Mouse (Mus musculus) spleen, adult 2 months (tissue): ENCODE data around the gene Gm36245.

Source experiments
- CTCF ChIP-seq: fragments of 200-500 bp; IDR thresholded peaks from 2 replicates; pipeline ENCODE4 v1.5.1; 2011; ENCODE audit warnings: mild to moderate bottlenecking, inconsistent platforms; ENCODE audit not compliant: insufficient read depth, insufficient read length, insufficient replicate concordance; ENCODE audit errors: extremely low read depth
- POLR2A ChIP-seq: fragments of 200-500 bp; IDR thresholded peaks from 2 replicates; pipeline ENCODE4 v1.6.1; 2011; ENCODE audit warnings: low read depth, low read length, inconsistent platforms

GRCm38 (mm10) chr15:77588981-77589380 lies 10.1 kb upstream of the Gm36245 start:
- TF ChIP-seq POLR2A, result no peak
- TF ChIP-seq CTCF, result no peak
